Mouse (Mus musculus): ENCODE measurements around the gene Cldn10.

Gene Cldn10

GRCm38 (mm10) chr14:118911521-118911920 is 123.8 kb downstream of the Cldn10 start:
- DNase-seq (ENCODE audit: low spot score) = no peak

- no peak for DNase-seq (ENCODE audit: low spot score)
Measured at GRCm38 (mm10) chr14:118913651-118914050, 125.9 kb downstream of the Cldn10 start.

GRCm38 (mm10) chr14:118919025-118919424 is 131.3 kb downstream of the Cldn10 start:
- peak; percentile 46 for DNase-seq (ENCODE audit: low spot score)

- no peak for DNase-seq (ENCODE audit: low spot score)
Measured at GRCm38 (mm10) chr14:118920654-118921053, 132.9 kb downstream of the Cldn10 start.

DNA sequence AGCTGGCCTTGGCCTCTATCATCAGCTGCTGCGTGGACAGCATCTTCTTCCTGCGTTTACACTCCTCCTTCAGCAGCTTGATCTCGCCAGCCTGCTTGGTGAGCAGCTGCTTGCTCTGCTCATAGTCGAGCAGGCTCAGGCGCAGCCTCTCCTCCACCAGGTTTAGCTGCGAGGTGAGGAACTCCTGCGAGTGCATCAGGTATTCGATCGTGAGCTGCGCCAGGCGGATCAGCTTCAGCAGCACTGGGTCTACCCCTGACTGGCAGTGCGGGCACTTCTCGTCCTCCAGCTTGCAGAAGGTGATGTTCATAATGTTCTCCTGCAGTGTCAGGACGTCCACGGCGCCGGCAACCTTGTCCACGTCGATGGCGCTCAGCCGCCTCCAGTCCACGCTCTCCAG is 134.5 kb downstream of the Cldn10 start:
- DNase-seq (ENCODE audit: low spot score) = no peak

DNA sequence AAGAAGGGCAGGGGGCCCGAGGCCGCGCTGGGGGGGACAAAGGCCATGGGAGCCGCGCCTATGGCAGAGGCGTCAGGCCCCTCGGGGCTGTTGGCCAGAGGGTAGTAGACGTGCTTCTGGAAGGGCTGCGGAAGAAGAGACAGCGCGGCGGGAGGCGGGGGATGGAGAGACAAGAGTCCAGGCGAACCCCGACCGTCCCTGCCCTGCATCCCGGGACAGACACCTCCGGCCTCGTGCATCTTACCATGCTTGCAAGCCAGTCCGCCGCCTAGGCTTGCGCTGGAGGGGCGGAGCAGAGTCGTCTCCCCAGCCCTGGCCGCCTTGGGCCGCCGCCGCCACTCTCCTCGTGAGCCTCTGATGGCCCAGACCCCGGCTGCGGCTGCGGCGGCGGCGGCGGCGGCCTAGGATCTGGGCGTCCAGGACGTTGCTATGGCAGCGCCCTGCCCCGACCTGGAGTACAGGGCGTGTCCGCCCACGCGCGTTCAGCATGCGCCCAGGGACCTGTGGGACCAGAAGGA is 135.0 kb downstream of the Cldn10 start:
- DNase-seq (ENCODE audit: low spot score) = peak; percentile 72

Measured in embryo, embryonic 10 days (tissue).